Mouse (Mus musculus) liver, embryonic 15.5 days (tissue): ENCODE measurements at regions not wholly inside any gene's neighbourhood (a gene's known extent, or its start where the extent isn't known, plus 50 kb on each side); places are given as distances from the start of the nearest gene placed in this dataset.

Source experiments
- ATAC-seq: fragments of 200-750 bp; cut with Nextera tagmentation; 2 replicates; pipeline ENCODE4 v1.8.0; 2017; ENCODE audit warnings: moderate number of reproducible peaks, mild to moderate bottlenecking, moderate library complexity; ENCODE audit not compliant: insufficient read depth
- H3K27ac ChIP-seq: fragments of 300-500 bp; sonication (generic); replicated peaks from 2 replicates; pipeline ENCODE4 v1.5.1; 2015; ENCODE audit warnings: mild to moderate bottlenecking, inconsistent platforms
- H3K27me3 ChIP-seq: fragments of 300-500 bp; sonication (generic); 2 replicates; pipeline ENCODE4 v1.6.1; 2015; ENCODE audit warnings: mild to moderate bottlenecking, inconsistent platforms
- H3K36me3 ChIP-seq: fragments of 300-500 bp; sonication (generic); replicated peaks from 2 replicates; pipeline ENCODE4 v1.6.1; 2015; ENCODE audit warnings: moderate library complexity, mild to moderate bottlenecking, inconsistent platforms
- H3K4me1 ChIP-seq: fragments of 300-500 bp; sonication (generic); replicated peaks from 2 replicates; pipeline ENCODE4 v1.6.1; 2015; ENCODE audit warnings: inconsistent platforms
- H3K4me2 ChIP-seq: fragments of 300-500 bp; sonication (generic); 2 replicates; pipeline ENCODE4 v1.6.1; 2015; ENCODE audit warnings: moderate library complexity, mild to moderate bottlenecking, inconsistent platforms
- H3K4me3 ChIP-seq: fragments of 300-500 bp; sonication (generic); replicated peaks from 2 replicates; pipeline ENCODE4 v1.5.1; 2015; ENCODE audit warnings: mild to moderate bottlenecking, inconsistent platforms
- H3K9ac ChIP-seq: fragments of 300-500 bp; sonication (generic); 2 replicates; pipeline ENCODE4 v1.6.1; 2015; ENCODE audit warnings: moderate library complexity, mild to moderate bottlenecking, inconsistent platforms
- H3K9me3 ChIP-seq: fragments of 300-500 bp; sonication (generic); replicated peaks from 2 replicates; pipeline ENCODE4 v1.6.1; 2016; ENCODE audit warnings: inconsistent platforms
- WGBS: fragments of 180-500 bp; shearing (Covaris S2); methylation state at CpG from one replicate; pipeline ENCODE4 v1.1.7; 2015; ENCODE audit warnings: mixed read lengths; ENCODE audit not compliant: insufficient replicate concordance; 5-methylcytosine and 5-hydroxymethylcytosine counted together

- WGBS: 66% methylated on average over 3 of the region's 3 CpGs
- Histone ChIP-seq H3K36me3 (no peaks in the 10 kb centered on the region), H3K4me1 (no peaks in the 10 kb centered on the region), H3K4me3 (no peak overlapping the region), H3K4me2 (no peak overlapping the region), H3K9me3 (no peaks in the 10 kb centered on the region), H3K27ac (no peak overlapping the region), H3K27me3 (no peaks in the 10 kb centered on the region), H3K9ac (no peak overlapping the region)
- ATAC-seq: no peak
These were observed 229.1 kb upstream of the Zfp507 start for GRCm38 (mm10) chr7:36031881-36032280.

GRCm38 (mm10) chr7:36023015-36023414, 220.2 kb upstream of the Zfp507 start:
- Histone ChIP-seq H3K9me3 (no peaks in the 10 kb centered on the region), H3K27me3 (no peaks in the 10 kb centered on the region), H3K4me2 (no peak overlapping the region), H3K36me3 (no peaks in the 10 kb centered on the region), H3K9ac (no peak overlapping the region), H3K4me3 (no peak overlapping the region), H3K27ac (no peak overlapping the region), H3K4me1 (no peaks in the 10 kb centered on the region)
- WGBS: 72% methylated on average over 10 of the region's 10 CpGs
- ATAC-seq: no peak

GRCm38 (mm10) chr7:36022489-36022888, 219.7 kb upstream of the Zfp507 start:
- no peak overlapping the region for H3K27ac ChIP-seq
- ATAC-seq: no peak
- no peaks in the 10 kb centered on the region for H3K9me3 ChIP-seq
- H3K36me3 ChIP-seq: no peaks in the 10 kb centered on the region
- no peak overlapping the region for H3K4me3 ChIP-seq
- no peaks in the 10 kb centered on the region for H3K4me1 ChIP-seq
- H3K27me3 ChIP-seq: no peaks in the 10 kb centered on the region
- H3K9ac ChIP-seq: no peak overlapping the region
- WGBS: 63% methylated on average over 6 of the region's 6 CpGs
- no peak overlapping the region for H3K4me2 ChIP-seq

GRCm38 (mm10) chr7:36016926-36017753, 214.3 kb upstream of the Zfp507 start:
- H3K4me3 ChIP-seq: no peak overlapping the region
- H3K36me3 ChIP-seq: no peaks in the 10 kb centered on the region
- H3K27ac ChIP-seq: no peak overlapping the region
- no peak overlapping the region for H3K4me2 ChIP-seq
- WGBS: 42% methylated on average over 19 of the region's 19 CpGs
- no peaks in the 10 kb centered on the region for H3K9me3 ChIP-seq
- no peaks in the 10 kb centered on the region for H3K27me3 ChIP-seq
- ATAC-seq: no peak
- H3K9ac ChIP-seq: no peak overlapping the region
- no peaks in the 10 kb centered on the region for H3K4me1 ChIP-seq

- Histone ChIP-seq H3K27me3 (no peaks in the 10 kb centered on the region), H3K4me2 (no peak overlapping the region), H3K4me3 (no peak overlapping the region), H3K4me1 (no peaks in the 10 kb centered on the region), H3K9ac (no peak overlapping the region), H3K9me3 (no peaks in the 10 kb centered on the region), H3K27ac (no peak overlapping the region), H3K36me3 (no peaks in the 10 kb centered on the region)
- WGBS: 58% methylated on average over 5 of the region's 5 CpGs
- no peak for ATAC-seq
These were observed 193.8 kb upstream of the Zfp507 start for GRCm38 (mm10) chr7:35996609-35997008.

GRCm38 (mm10) chr7:35992511-35992910, 189.7 kb upstream of the Zfp507 start:
- H3K27me3 ChIP-seq: no peaks in the 10 kb centered on the region
- no peaks in the 10 kb centered on the region for H3K9me3 ChIP-seq
- H3K4me3 ChIP-seq: no peak overlapping the region
- H3K4me2 ChIP-seq: no peak overlapping the region
- H3K27ac ChIP-seq: no peak overlapping the region
- WGBS: 19% methylated on average over 8 of the region's 8 CpGs
- no peaks in the 10 kb centered on the region for H3K4me1 ChIP-seq
- H3K9ac ChIP-seq: no peak overlapping the region
- ATAC-seq: no peak
- no peaks in the 10 kb centered on the region for H3K36me3 ChIP-seq

- no peak overlapping the region for H3K4me3 ChIP-seq
- no peaks in the 10 kb centered on the region for H3K4me1 ChIP-seq
- ATAC-seq: no peak
- H3K36me3 ChIP-seq: no peaks in the 10 kb centered on the region
- H3K4me2 ChIP-seq: no peak overlapping the region
- WGBS: 17% methylated on average over 5 of the region's 5 CpGs
- H3K27me3 ChIP-seq: no peaks in the 10 kb centered on the region
- H3K9ac ChIP-seq: no peak overlapping the region
- H3K9me3 ChIP-seq: no peaks in the 10 kb centered on the region
- H3K27ac ChIP-seq: no peak overlapping the region
These were observed 188.3 kb upstream of the Zfp507 start for GRCm38 (mm10) chr7:35991141-35991540.

- Histone ChIP-seq H3K4me1 (no peaks in the 10 kb centered on the region), H3K36me3 (no peaks in the 10 kb centered on the region), H3K4me2 (no peak overlapping the region), H3K27me3 (no peaks in the 10 kb centered on the region), H3K27ac (no peak overlapping the region), H3K9me3 (no peaks in the 10 kb centered on the region), H3K4me3 (no peak overlapping the region), H3K9ac (no peak overlapping the region)
- ATAC-seq: no peak
- 68% methylated on average over 8 of the region's 8 CpGs for WGBS
These were observed 186.7 kb upstream of the Zfp507 start for GRCm38 (mm10) chr7:35989456-35989855.

- WGBS: 68% methylated on average over 13 of the region's 13 CpGs
- no peaks in the 10 kb centered on the region for H3K36me3 ChIP-seq
- no peaks in the 10 kb centered on the region for H3K4me1 ChIP-seq
- ATAC-seq: no peak
- H3K9ac ChIP-seq: no peak overlapping the region
- no peaks in the 10 kb centered on the region for H3K27me3 ChIP-seq
- H3K9me3 ChIP-seq: no peaks in the 10 kb centered on the region
- no peak overlapping the region for H3K4me3 ChIP-seq
- H3K27ac ChIP-seq: no peak overlapping the region
- H3K4me2 ChIP-seq: no peak overlapping the region
These were observed 185.8 kb upstream of the Zfp507 start for GRCm38 (mm10) chr7:35988449-35989109.

- Histone ChIP-seq H3K4me1 (no peaks in the 10 kb centered on the region), H3K4me3 (no peak overlapping the region), H3K9me3 (no peaks in the 10 kb centered on the region), H3K27ac (no peak overlapping the region), H3K27me3 (no peaks in the 10 kb centered on the region), H3K4me2 (no peak overlapping the region), H3K9ac (no peak overlapping the region), H3K36me3 (no peaks in the 10 kb centered on the region)
- WGBS: 47% methylated on average over 9 of the region's 9 CpGs
- ATAC-seq: no peak
These were observed 175.2 kb upstream of the Zfp507 start for GRCm38 (mm10) chr7:35977986-35978385.

GRCm38 (mm10) chr7:35958731-35959130, 155.9 kb upstream of the Zfp507 start:
- H3K4me2 ChIP-seq: no peak overlapping the region

More at GRCm38 (mm10) chr7:35958731-35959130, 155.9 kb upstream of the Zfp507 start:
- no peak for ATAC-seq
- no peak overlapping the region for H3K27ac ChIP-seq
- no peaks in the 10 kb centered on the region for H3K36me3 ChIP-seq
- no peaks in the 10 kb centered on the region for H3K27me3 ChIP-seq
- 30% methylated on average over 5 of the region's 5 CpGs for WGBS
- H3K4me1 ChIP-seq: no peaks in the 10 kb centered on the region
- no peaks in the 10 kb centered on the region for H3K9me3 ChIP-seq
- no peak overlapping the region for H3K9ac ChIP-seq
- no peak overlapping the region for H3K4me3 ChIP-seq
